Mouse (Mus musculus) liver, embryonic 14.5 days (tissue): ENCODE measurements at regions not wholly inside any gene's neighbourhood (a gene's known extent, or its start where the extent isn't known, plus 50 kb on each side); places are given as distances from the start of the nearest gene placed in this dataset.

ENCODE experiments used
- CTCF ChIP-seq: IDR thresholded peaks from 2 replicates; pipeline ENCODE4 v1.5.1; 2016; ENCODE audit warnings: antibody characterized with exemption, low read depth, control low read depth
- EP300 ChIP-seq: IDR thresholded peaks from 2 replicates; pipeline ENCODE4 v1.6.1; 2016; ENCODE audit warnings: antibody characterized with exemption, low read depth

GRCm38 (mm10) chr10:91312913-91313312 lies 131.8 kb upstream of the Tmpo start:
- TF ChIP-seq CTCF = no peak
- TF ChIP-seq EP300 = no peak
